ENCODE assay signal across 24 mouse cellular contexts in the genomic region with DNA sequence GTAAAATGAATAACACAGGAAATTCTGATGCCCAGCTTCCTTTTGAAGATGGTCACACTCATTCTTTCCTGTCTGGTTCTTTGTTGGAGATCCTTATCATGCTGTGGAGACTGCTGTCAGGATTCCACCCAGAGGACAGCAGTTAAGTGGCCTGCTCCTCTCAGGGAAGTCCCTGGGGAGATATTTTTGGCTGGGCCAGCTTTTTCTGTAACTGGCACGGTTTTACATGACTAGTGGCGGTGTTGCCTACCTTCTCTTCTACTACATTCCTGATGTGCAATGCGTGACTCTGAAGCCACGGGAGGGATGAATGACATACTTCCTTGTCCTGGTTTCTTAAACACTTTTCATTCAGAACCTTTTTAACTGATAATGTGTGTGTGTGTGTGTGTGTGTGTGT.
DNase-seq lines count a peak whose midpoint lies in the region; ATAC-seq lines count a peak whose summit lies in the region.
"Had no signal": no experiment of that assay in that cellular context is flagged by ENCODE, and none has a peak within 500 bp of the region (broad histone marks: within the 10 kb centered on the region; RNA-seq: fewer than 3 reads in every experiment).

No protein-coding gene starts in this region.

- H3K36me3 ChIP-seq in heart, embryonic 10.5 days, result no peaks in the 10 kb centered on the region
- no peaks in the 10 kb centered on the region for H3K36me3 ChIP-seq in heart, embryonic 15.5 days
- H3K36me3 ChIP-seq: hindbrain, embryonic 10.5 days; intestine, embryonic 15.5 days; limb, embryonic 12.5 days; neural tube, embryonic 15.5 days had no signal

- H3K9ac ChIP-seq in heart, embryonic 15.5 days, result no peak overlapping the region
- H3K9ac ChIP-seq: forebrain, postnatal 0 days; intestine, embryonic 15.5 days; limb, embryonic 12.5 days; liver, postnatal 0 days; neural tube, embryonic 15.5 days had no signal

- H3K27ac ChIP-seq in heart, embryonic 10.5 days, result peak overlapping the region; percentile 53
- H3K27ac ChIP-seq in heart, embryonic 15.5 days, result peak overlapping the region; percentile 25
- H3K27ac ChIP-seq: hindbrain, embryonic 10.5 days; intestine, embryonic 15.5 days; limb, embryonic 12.5 days; neural tube, embryonic 15.5 days had no signal

- H3K9me3 ChIP-seq in heart, embryonic 10.5 days, result no peaks in the 10 kb centered on the region
- no peaks in the 10 kb centered on the region for H3K9me3 ChIP-seq in heart, embryonic 15.5 days (replicated peaks)
- H3K9me3 ChIP-seq: hindbrain, embryonic 10.5 days; intestine, embryonic 15.5 days; limb, embryonic 12.5 days; neural tube, embryonic 15.5 days had no signal

- DNase-seq in heart, embryonic 10.5 days (ENCODE audit: low spot score), result no peak
- no peak for DNase-seq in heart, postnatal 25 days (ENCODE audit: low spot score)
- DNase-seq in 3134 (ENCODE audit: extremely low read depth, insufficient read length, low spot score) (peak; percentile 50), 416B (ENCODE audit: low read depth) (peak; percentile 13)
- no peak for DNase-seq in embryo, embryonic 10.5 days (ENCODE audit: low spot score)
- DNase-seq in ovary, adult 18-20 months (ENCODE audit: low spot score), result no peak
- DNase-seq: adrenal gland, adult 8-10 months; cerebellum, adult 8-10 months; cerebellum, postnatal 36 days; forebrain, postnatal 0 days; gastrocnemius, postnatal 36 days; kidney, adult 8-10 months; kidney, postnatal 25 days; liver, postnatal 0 days; lung, postnatal 10 days had no signal

- no peak for ATAC-seq in heart, embryonic 15.5 days (replicated peaks; ENCODE audit: insufficient number of reproducible peaks, insufficient read depth, low FRiP score, low read depth)
- ATAC-seq: CD4-positive, CD25-positive, alpha-beta regulatory T cell, adult 4 months; forebrain, postnatal 0 days; hindbrain, embryonic 16.5 days; intestine, embryonic 15.5 days; liver, postnatal 0 days had no signal

- H3K4me1 ChIP-seq in heart, embryonic 10.5 days, result peaks cover 20% of the 10 kb centered on the region; the same call in 1 of the 2 replicates
- H3K4me1 ChIP-seq in heart, embryonic 15.5 days (replicated peaks), result peaks cover 19% of the 10 kb centered on the region
- H3K4me1 ChIP-seq: hindbrain, embryonic 10.5 days; intestine, embryonic 15.5 days; limb, embryonic 12.5 days; neural tube, embryonic 15.5 days had no signal

- 32% methylated on average over 4 of the region's 4 CpGs for WGBS in heart, embryonic 10.5 days
- 48% methylated on average over 4 of the region's 4 CpGs for WGBS in heart, embryonic 15.5 days

- no peak overlapping the region for H3K4me2 ChIP-seq in heart, embryonic 15.5 days
- H3K4me2 ChIP-seq: intestine, embryonic 15.5 days; limb, embryonic 12.5 days; liver, embryonic 11.5 days; midbrain, embryonic 11.5 days; neural tube, embryonic 15.5 days had no signal

- H3K27me3 ChIP-seq in heart, embryonic 10.5 days (ENCODE audit: insufficient read depth, poor library complexity, severe bottlenecking), result no peaks in the 10 kb centered on the region
- H3K27me3 ChIP-seq in heart, embryonic 15.5 days, result no peaks in the 10 kb centered on the region
- H3K27me3 ChIP-seq: intestine, embryonic 15.5 days; limb, embryonic 12.5 days; neural tube, embryonic 15.5 days had no signal

- H3K4me3 ChIP-seq in heart, embryonic 10.5 days, result no peak overlapping the region
- no peak overlapping the region for H3K4me3 ChIP-seq in heart, embryonic 15.5 days
- H3K4me3 ChIP-seq: hindbrain, embryonic 10.5 days; intestine, embryonic 15.5 days; limb, embryonic 12.5 days; neural tube, embryonic 15.5 days had no signal

- intact Hi-C loops in heart, postnatal 25 days (cut with DNase I), result no loop called here

Comparison
In these comparisons a context has a peak if more than half of its experiments do, and no peak if none do; other contexts are left out.
1. DNase-seq: peak in 3134 (single experiment) and 416B (single experiment); none in heart, embryonic 10.5 days (single experiment), heart, postnatal 25 days (single experiment), embryo, embryonic 10.5 days (single experiment) and ovary, adult 18-20 months (single experiment).